Mouse (Mus musculus): ENCODE measurements around the gene Hmcn1. TPM values are rescaled to one million over a fixed set of nuclear protein-coding genes. Genes with fewer than 3 reads are reported as not detected.

The Hmcn1 gene
- polyA plus RNA-seq, 1 experiment, result 0.12 TPM

- no peak overlapping the region for H3K4me3 ChIP-seq
- no peak overlapping the region for H3K4me2 ChIP-seq (ENCODE audit: low read depth)
- TF ChIP-seq USF1 (IDR thresholded peaks at IDR 0.05; ENCODE audit: low read depth) (no peak), E2F4 (IDR thresholded peaks at IDR 0.05; ENCODE audit: insufficient read depth) (no peak), SRF (IDR thresholded peaks at IDR 0.05; ENCODE audit: control insufficient read depth, insufficient read length, low read depth) (no peak), CEBPB (IDR thresholded peaks at IDR 0.05; ENCODE audit: insufficient read depth, poor library complexity, severe bottlenecking) (no peak), REST (IDR thresholded peaks at IDR 0.05; ENCODE audit: insufficient read depth, insufficient read length) (no peak), MAX (IDR thresholded peaks at IDR 0.05; ENCODE audit: low read depth) (no peak), POLR2AphosphoS2 (IDR thresholded peaks at IDR 0.05; ENCODE audit: insufficient read length, low read depth) (no peak), MYOD1 (IDR thresholded peaks at IDR 0.05; ENCODE audit: control insufficient read depth in 1 of 3, insufficient read length in 2 of 3, low read depth in 2 of 3) (no peak), TCF3 (IDR thresholded peaks at IDR 0.05; ENCODE audit: insufficient read length, low read depth) (no peak), TCF12 (IDR thresholded peaks at IDR 0.05; ENCODE audit: insufficient read depth, poor library complexity, severe bottlenecking) (no peak), MYOG (IDR thresholded peaks at IDR 0.05; ENCODE audit: control insufficient read depth in 1 of 3, insufficient read depth in 1 of 3, insufficient read length in 2 of 3, low read depth in 2 of 3) (no peak), POLR2A (IDR thresholded peaks at IDR 0.05; ENCODE audit: insufficient read length, low read depth) (no peak)
- H3ac ChIP-seq (ENCODE audit: control insufficient read depth, insufficient read length), result no peak overlapping the region
- H3K27me3 ChIP-seq (ENCODE audit: control insufficient read depth, insufficient read depth, insufficient read length), result no peaks in the 10 kb centered on the region
- H3K79me2 ChIP-seq (ENCODE audit: control insufficient read depth, insufficient read depth), result no peaks in the 10 kb centered on the region
- H3K36me3 ChIP-seq (ENCODE audit: control insufficient read depth, insufficient read depth), result no peaks in the 10 kb centered on the region
These were observed 188.8 kb downstream of the Hmcn1 start for GRCm38 (mm10) chr1:150804235-150805099.

GRCm38 (mm10) chr1:150802642-150803041, 190.6 kb downstream of the Hmcn1 start:
- Histone ChIP-seq H3K4me2 (ENCODE audit: low read depth) (no peak overlapping the region), H3ac (ENCODE audit: control insufficient read depth, insufficient read length) (no peak overlapping the region), H3K4me3 (no peak overlapping the region), H3K79me2 (ENCODE audit: control insufficient read depth, insufficient read depth) (no peaks in the 10 kb centered on the region), H3K27me3 (ENCODE audit: control insufficient read depth, insufficient read depth, insufficient read length) (no peaks in the 10 kb centered on the region), H3K36me3 (ENCODE audit: control insufficient read depth, insufficient read depth) (no peaks in the 10 kb centered on the region)
- no peak for TF ChIP-seq MYOG (IDR thresholded peaks at IDR 0.05; ENCODE audit: control insufficient read depth in 1 of 3, insufficient read depth in 1 of 3, insufficient read length in 2 of 3, low read depth in 2 of 3)
- TF ChIP-seq CEBPB (IDR thresholded peaks at IDR 0.05; ENCODE audit: insufficient read depth, poor library complexity, severe bottlenecking), result no peak
- no peak for TF ChIP-seq SRF (IDR thresholded peaks at IDR 0.05; ENCODE audit: control insufficient read depth, insufficient read length, low read depth)

GRCm38 (mm10) chr1:150800611-150801263, 192.5 kb downstream of the Hmcn1 start:
- H3K36me3 ChIP-seq (ENCODE audit: control insufficient read depth, insufficient read depth), result no peaks in the 10 kb centered on the region
- H3K4me2 ChIP-seq (ENCODE audit: low read depth), result no peak overlapping the region
- no peak overlapping the region for H3K4me3 ChIP-seq
- no peaks in the 10 kb centered on the region for H3K79me2 ChIP-seq (ENCODE audit: control insufficient read depth, insufficient read depth)
- H3K27me3 ChIP-seq (ENCODE audit: control insufficient read depth, insufficient read depth, insufficient read length), result no peaks in the 10 kb centered on the region
- TF ChIP-seq USF1 (IDR thresholded peaks at IDR 0.05; ENCODE audit: low read depth) (no peak), SRF (IDR thresholded peaks at IDR 0.05; ENCODE audit: control insufficient read depth, insufficient read length, low read depth) (no peak), TCF12 (IDR thresholded peaks at IDR 0.05; ENCODE audit: insufficient read depth, poor library complexity, severe bottlenecking) (no peak), TCF3 (IDR thresholded peaks at IDR 0.05; ENCODE audit: insufficient read length, low read depth) (no peak), POLR2AphosphoS2 (IDR thresholded peaks at IDR 0.05; ENCODE audit: insufficient read length, low read depth) (no peak), REST (IDR thresholded peaks at IDR 0.05; ENCODE audit: insufficient read depth, insufficient read length) (no peak), CEBPB (IDR thresholded peaks at IDR 0.05; ENCODE audit: insufficient read depth, poor library complexity, severe bottlenecking) (no peak), E2F4 (IDR thresholded peaks at IDR 0.05; ENCODE audit: insufficient read depth) (no peak), MYOD1 (IDR thresholded peaks at IDR 0.05; ENCODE audit: control insufficient read depth in 1 of 3, insufficient read length in 2 of 3, low read depth in 2 of 3) (no peak), MYOG (IDR thresholded peaks at IDR 0.05; ENCODE audit: control insufficient read depth in 1 of 3, insufficient read depth in 1 of 3, insufficient read length in 2 of 3, low read depth in 2 of 3) (no peak), MAX (IDR thresholded peaks at IDR 0.05; ENCODE audit: low read depth) (no peak), POLR2A (IDR thresholded peaks at IDR 0.05; ENCODE audit: insufficient read length, low read depth) (no peak)
- H3ac ChIP-seq (ENCODE audit: control insufficient read depth, insufficient read length), result no peak overlapping the region

- TF ChIP-seq POLR2AphosphoS2 (IDR thresholded peaks at IDR 0.05; ENCODE audit: insufficient read length, low read depth) (no peak), POLR2A (IDR thresholded peaks at IDR 0.05; ENCODE audit: insufficient read length, low read depth) (no peak), REST (IDR thresholded peaks at IDR 0.05; ENCODE audit: insufficient read depth, insufficient read length) (no peak)
- no peaks in the 10 kb centered on the region for H3K79me2 ChIP-seq (ENCODE audit: control insufficient read depth, insufficient read depth)
- H3ac ChIP-seq (ENCODE audit: control insufficient read depth, insufficient read length), result no peak overlapping the region
- no peak overlapping the region for H3K4me3 ChIP-seq
- no peak overlapping the region for H3K4me2 ChIP-seq (ENCODE audit: low read depth)
- H3K27me3 ChIP-seq (ENCODE audit: control insufficient read depth, insufficient read depth, insufficient read length), result no peaks in the 10 kb centered on the region
- no peaks in the 10 kb centered on the region for H3K36me3 ChIP-seq (ENCODE audit: control insufficient read depth, insufficient read depth)
These were observed 194.6 kb downstream of the Hmcn1 start for GRCm38 (mm10) chr1:150798651-150799050.

GRCm38 (mm10) chr1:150786746-150787145, 206.5 kb downstream of the Hmcn1 start:
- Histone ChIP-seq H3K79me2 (ENCODE audit: control insufficient read depth, insufficient read depth) (no peaks in the 10 kb centered on the region), H3K36me3 (ENCODE audit: control insufficient read depth, insufficient read depth) (no peaks in the 10 kb centered on the region), H3ac (ENCODE audit: control insufficient read depth, insufficient read length) (no peak overlapping the region), H3K4me2 (ENCODE audit: low read depth) (no peak overlapping the region), H3K4me3 (no peak overlapping the region), H3K27me3 (ENCODE audit: control insufficient read depth, insufficient read depth, insufficient read length) (no peaks in the 10 kb centered on the region)
- TF ChIP-seq CEBPB (IDR thresholded peaks at IDR 0.05; ENCODE audit: insufficient read depth, poor library complexity, severe bottlenecking), result no peak
- TF ChIP-seq POLR2AphosphoS2 (IDR thresholded peaks at IDR 0.05; ENCODE audit: insufficient read length, low read depth), result no peak
- no peak for TF ChIP-seq TCF3 (IDR thresholded peaks at IDR 0.05; ENCODE audit: insufficient read length, low read depth)

All from myocyte (in vitro differentiated cells).